Mouse (Mus musculus): Measurements from ENCODE around the gene Gm382. TPM values are rescaled to one million over a fixed set of nuclear protein-coding genes. Genes with fewer than 3 reads are reported as not detected.

Gm382 gene
- polyA plus RNA-seq (2016; fragmentation: Nextera tagmentation; extraction: Ambion mirVana): not detected in 2 replicates

DNA sequence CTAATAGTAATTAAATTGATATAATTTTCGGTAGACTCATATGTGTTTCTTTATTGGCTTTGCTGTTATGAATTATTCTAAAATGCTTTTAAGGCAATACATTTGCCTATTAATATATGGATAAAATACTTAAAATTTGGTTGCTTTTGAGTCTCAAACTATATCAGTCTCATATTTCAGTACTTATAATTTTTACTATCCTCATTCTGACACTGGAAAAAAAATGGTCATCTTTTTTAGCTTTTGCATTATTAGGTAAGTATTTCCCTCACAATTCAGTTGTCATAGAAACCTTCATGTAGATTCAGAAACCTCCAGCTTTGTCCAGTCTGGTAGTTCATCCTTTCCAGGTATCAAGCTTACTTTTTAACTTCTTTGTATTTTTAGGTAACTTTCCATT is at the start of gene Gm382:
Gene Gm382 (plus strand): TSS at position 301 of the 400 bp plus-strand sequence.
- Histone ChIP-seq H3K9me3 (no peaks in the 10 kb centered on the region), H3K4me1 (replicated peaks) (no peaks in the 10 kb centered on the region), H3K27ac (no peak within 1 kb of the TSS), H3K27me3 (ENCODE audit: insufficient read depth, poor library complexity, severe bottlenecking) (no peaks in the 10 kb centered on the region), H3K4me3 (no peak within 1 kb of the TSS), H3K36me3 (no peaks in the 10 kb centered on the region)
- DNase-seq (ENCODE audit: low spot score): no peak
- 86% methylated on average over 1 of the region's 1 CpGs for WGBS

DNA sequence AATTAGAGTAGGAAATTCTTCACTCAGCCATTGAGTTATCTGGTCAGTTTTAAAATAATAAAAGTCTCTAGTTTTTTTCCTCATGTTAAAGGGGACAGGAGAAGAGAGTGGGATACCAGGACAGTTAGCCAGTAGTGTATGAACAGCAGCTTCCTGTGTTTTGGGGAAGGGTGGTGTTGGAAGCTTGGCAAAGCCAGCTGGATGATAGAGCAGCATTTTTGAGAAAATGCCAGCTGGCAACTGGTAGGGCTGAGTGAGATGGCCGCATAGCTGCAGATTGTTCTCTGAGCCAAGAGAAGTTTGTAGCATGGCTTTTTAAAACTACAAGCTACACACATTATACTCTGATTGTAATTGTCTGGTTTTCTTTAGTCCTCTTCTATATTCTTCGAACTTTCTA is 30.4 kb downstream of the Gm382 start:
- 92% methylated on average over 2 of the region's 2 CpGs for WGBS
- no peak for DNase-seq (ENCODE audit: low spot score)
- no peaks in the 10 kb centered on the region for H3K4me1 ChIP-seq (replicated peaks)

DNA sequence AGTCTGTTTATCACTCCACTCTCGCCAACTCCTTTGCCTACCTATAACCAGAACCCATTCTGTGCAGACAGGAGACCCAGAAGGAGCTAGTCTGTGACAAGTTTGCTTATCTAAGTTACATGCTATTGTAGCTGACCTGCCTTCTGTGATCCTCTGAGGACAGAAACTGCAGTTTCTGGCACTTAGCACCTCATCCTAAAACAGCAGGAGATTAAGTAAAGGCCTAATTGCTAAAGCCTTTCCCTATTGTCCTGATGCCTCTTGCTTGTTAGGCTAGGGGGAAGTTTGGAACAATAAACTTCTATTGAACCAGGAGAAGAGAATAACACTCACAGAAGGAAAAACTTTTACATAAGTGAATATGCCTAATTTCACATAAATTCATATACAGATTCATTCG is 51.5 kb downstream of the Gm382 start:
- DNase-seq (ENCODE audit: low spot score): no peak
- 79% methylated on average over 2 of the region's 2 CpGs for WGBS
- H3K27ac ChIP-seq: no peak overlapping the region
- H3K4me3 ChIP-seq: no peak overlapping the region
- H3K27me3 ChIP-seq (ENCODE audit: insufficient read depth, poor library complexity, severe bottlenecking): no peaks in the 10 kb centered on the region
- H3K36me3 ChIP-seq: no peaks in the 10 kb centered on the region
- no peaks in the 10 kb centered on the region for H3K4me1 ChIP-seq (replicated peaks)
- H3K9me3 ChIP-seq: no peaks in the 10 kb centered on the region

More for the DNA sequence above, 30.4 kb downstream of the Gm382 start:
- Histone ChIP-seq H3K4me3 (no peak overlapping the region), H3K36me3 (no peaks in the 10 kb centered on the region), H3K9me3 (no peaks in the 10 kb centered on the region), H3K27me3 (ENCODE audit: insufficient read depth, poor library complexity, severe bottlenecking) (no peaks in the 10 kb centered on the region), H3K27ac (no peak overlapping the region)

DNA sequence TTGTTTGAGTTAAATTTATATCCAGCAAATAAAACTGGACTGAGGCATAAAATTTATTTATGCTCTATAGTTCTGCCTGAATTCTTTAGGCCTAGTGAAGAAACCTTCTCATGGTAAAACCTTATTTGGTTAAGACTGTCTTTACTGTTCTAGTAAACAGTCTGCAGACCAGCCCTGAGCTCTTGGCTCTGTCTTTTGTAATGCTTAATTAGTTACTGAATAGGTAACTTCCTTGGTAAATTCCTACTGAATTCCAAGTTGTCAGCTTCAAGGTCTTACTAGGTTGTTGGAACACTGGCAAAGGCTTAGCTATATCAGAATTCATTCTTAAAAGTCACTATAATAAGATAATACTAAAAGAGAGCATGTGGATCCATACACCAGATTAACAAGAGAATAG is 53.3 kb downstream of the Gm382 start:
- Histone ChIP-seq H3K4me3 (no peak overlapping the region), H3K36me3 (no peaks in the 10 kb centered on the region), H3K4me1 (replicated peaks) (no peaks in the 10 kb centered on the region), H3K27ac (no peak overlapping the region), H3K27me3 (ENCODE audit: insufficient read depth, poor library complexity, severe bottlenecking) (no peaks in the 10 kb centered on the region), H3K9me3 (0 out of 2 replicates have a peak, but pooled peaks cover 2% of the 10 kb centered on the region)
- no peak for DNase-seq (ENCODE audit: low spot score)

DNA sequence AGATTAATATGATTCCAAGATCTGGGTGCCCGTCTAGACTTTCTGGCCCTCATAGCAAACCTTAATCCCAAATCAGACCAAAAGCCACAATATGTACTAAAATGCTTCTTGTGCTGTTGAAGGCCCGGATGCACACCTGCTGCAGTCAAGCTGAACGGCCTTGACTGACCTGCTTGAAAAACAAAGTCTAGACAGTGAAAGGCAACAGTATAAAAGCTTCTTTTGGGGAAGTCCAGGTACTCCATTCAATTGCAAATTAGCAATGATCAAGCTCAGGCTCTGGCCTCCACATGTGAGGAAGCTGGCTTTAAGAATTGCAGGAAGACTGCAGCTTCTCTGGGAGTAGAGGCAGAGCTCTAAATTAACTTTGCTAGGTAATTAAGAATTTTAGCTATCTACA is 54.2 kb downstream of the Gm382 start:
- no peak for DNase-seq (ENCODE audit: low spot score)
- no peaks in the 10 kb centered on the region for H3K36me3 ChIP-seq
- H3K27me3 ChIP-seq (ENCODE audit: insufficient read depth, poor library complexity, severe bottlenecking): no peaks in the 10 kb centered on the region
- 0 out of 2 replicates have a peak, but pooled peaks cover 2% of the 10 kb centered on the region for H3K9me3 ChIP-seq
- WGBS: 91% methylated on average over 3 of the region's 3 CpGs
- no peak overlapping the region for H3K27ac ChIP-seq
- H3K4me3 ChIP-seq: no peak overlapping the region
- no peaks in the 10 kb centered on the region for H3K4me1 ChIP-seq (replicated peaks)

DNA sequence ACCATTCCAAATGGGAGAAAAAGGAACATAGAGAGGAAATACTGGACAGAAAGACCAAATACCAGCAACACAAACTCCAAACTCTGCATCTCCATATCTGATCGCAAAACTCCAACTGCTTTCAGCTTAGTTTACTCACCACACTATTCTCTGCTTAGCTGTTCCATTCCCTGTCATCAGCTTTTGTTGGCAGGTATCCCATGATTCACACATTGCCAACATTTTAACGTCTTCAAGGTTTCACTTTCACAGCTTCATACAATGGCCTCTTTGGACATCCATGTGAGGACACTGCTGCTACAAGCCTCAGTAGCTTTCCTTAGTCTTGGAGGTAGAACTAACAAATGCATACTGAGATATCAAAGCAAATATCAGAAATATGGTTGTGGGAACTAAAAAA is 64.6 kb downstream of the Gm382 start:
- no peak for DNase-seq (ENCODE audit: low spot score)
- no peaks in the 10 kb centered on the region for H3K27me3 ChIP-seq (ENCODE audit: insufficient read depth, poor library complexity, severe bottlenecking)
- H3K4me1 ChIP-seq (replicated peaks): no peaks in the 10 kb centered on the region
- H3K27ac ChIP-seq: no peak overlapping the region
- 89% methylated on average over 2 of the region's 2 CpGs for WGBS
- H3K4me3 ChIP-seq: no peak overlapping the region
- no peaks in the 10 kb centered on the region for H3K36me3 ChIP-seq
- H3K9me3 ChIP-seq: 0 out of 2 replicates have a peak, but pooled peaks cover 2% of the 10 kb centered on the region

Other genes with a start within 250 kb of the Gm382 start
- gene 4932411N23Rik, start 224.1 kb upstream of the Gm382 start, polyA plus RNA-seq (2016; fragmentation: Nextera tagmentation; extraction: Ambion mirVana): not detected in 2 replicates